Mouse (Mus musculus) forelimb bud, embryonic 11.5 days (tissue): ENCODE measurements at regions not wholly inside any gene's neighbourhood (a gene's known extent, or its start where the extent isn't known, plus 50 kb on each side); places are given as distances from the start of the nearest gene placed in this dataset.

ENCODE experiments used
- DNase-seq: peaks from one replicate; pipeline ENCODE4 v3.0.0-alpha.2; 2012; ENCODE audit warnings: low read depth, low spot score

GRCm38 (mm10) chr6:84385696-84386095 is 208.0 kb downstream of the Cyp26b1 start:
- peak; percentile 34 for DNase-seq

DNA sequence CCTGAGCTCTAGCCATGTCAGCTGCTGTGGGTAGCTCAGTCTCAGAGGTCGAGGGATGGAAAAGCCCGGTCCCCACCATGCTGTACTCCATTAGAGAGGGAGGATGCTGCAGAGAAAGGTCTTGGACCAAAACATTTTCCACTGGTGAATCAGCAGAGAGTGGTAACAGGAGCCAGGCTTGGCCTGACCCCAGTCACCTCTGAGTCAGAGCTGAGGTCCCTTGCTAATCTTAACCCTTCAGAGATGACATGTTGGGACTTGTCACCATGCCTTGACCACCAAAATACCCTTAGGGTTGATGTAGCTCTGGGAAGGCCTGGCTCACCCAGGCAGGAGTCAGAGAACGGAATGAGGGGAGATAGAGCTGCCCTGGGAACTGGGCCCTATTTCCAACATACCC is 210.0 kb downstream of the Cyp26b1 start:
- DNase-seq = no peak

- DNase-seq = no peak
Measured at GRCm38 (mm10) chr6:84383141-84383540, 210.6 kb downstream of the Cyp26b1 start.

- no peak for DNase-seq
Measured at GRCm38 (mm10) chr6:84381571-84381970, 212.1 kb downstream of the Cyp26b1 start.

GRCm38 (mm10) chr6:84376666-84377065 is 217.0 kb downstream of the Cyp26b1 start:
- DNase-seq = no peak

- DNase-seq = peak; percentile 65
Measured at GRCm38 (mm10) chr6:84375498-84375897, 218.2 kb downstream of the Cyp26b1 start.

- no peak for DNase-seq
Measured at GRCm38 (mm10) chr6:84366365-84366764, 227.3 kb downstream of the Cyp26b1 start.

DNA sequence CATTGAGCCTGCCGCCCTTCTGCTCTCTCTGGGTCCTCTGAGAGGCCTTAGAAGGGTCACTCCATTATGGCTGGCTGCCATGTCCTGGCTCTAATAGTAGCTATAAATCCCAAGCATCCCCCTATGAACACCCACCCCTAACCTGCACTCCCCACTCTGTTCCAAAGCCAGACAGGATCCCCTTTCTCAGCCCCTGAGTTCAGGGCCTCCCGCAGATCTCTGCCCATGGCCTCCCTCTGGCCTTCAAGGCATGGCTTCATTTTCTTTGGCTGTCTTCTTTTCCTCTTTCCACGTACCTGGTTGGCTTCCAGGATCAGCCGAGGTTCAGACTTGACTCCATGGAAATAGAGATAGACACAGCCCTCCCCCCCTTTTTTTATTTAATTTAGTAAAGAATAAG is 227.8 kb downstream of the Cyp26b1 start:
- DNase-seq = no peak

DNA sequence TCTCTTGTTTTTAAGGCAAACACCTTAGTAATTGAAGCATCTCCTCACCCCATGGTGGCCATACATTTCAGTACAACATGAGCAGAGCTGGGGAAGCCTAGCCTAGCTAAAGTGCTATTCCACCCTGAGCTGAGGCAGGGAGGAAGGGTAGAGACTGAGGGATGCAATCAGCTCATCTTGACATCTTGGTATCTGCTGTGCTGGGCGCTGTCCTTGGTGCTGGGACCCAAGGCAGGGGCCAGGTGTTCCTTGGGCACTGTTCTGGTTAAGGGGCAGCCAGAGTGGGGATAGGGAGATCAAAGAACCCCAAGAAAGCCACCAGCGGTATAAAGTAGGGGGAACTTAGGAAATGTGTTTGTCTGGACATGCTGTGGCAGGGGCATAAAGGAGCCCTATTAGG is 228.7 kb downstream of the Cyp26b1 start:
- no peak for DNase-seq

- no peak for DNase-seq
Measured at GRCm38 (mm10) chr6:84362331-84362730, 231.4 kb downstream of the Cyp26b1 start.

DNA sequence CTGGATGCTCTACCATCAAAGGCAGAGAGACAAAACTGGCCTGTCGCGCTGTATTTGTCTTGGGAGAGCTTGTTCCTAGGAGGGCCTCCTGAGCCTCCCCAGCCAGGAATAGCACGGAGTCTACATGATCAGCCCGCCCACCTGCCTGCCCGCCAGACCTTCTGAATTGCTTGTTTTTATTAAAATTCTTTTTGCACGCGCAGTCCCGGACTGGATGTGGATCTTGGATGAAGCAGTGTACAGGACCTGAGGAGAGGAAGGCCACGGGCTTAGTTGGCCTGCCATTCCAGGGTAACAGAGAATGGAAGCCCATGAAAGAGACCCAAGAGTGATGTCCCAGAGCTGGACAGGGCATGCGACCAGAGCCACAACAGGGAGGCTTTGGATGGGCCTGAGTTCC is 235.8 kb downstream of the Cyp26b1 start:
- no peak for DNase-seq

DNA sequence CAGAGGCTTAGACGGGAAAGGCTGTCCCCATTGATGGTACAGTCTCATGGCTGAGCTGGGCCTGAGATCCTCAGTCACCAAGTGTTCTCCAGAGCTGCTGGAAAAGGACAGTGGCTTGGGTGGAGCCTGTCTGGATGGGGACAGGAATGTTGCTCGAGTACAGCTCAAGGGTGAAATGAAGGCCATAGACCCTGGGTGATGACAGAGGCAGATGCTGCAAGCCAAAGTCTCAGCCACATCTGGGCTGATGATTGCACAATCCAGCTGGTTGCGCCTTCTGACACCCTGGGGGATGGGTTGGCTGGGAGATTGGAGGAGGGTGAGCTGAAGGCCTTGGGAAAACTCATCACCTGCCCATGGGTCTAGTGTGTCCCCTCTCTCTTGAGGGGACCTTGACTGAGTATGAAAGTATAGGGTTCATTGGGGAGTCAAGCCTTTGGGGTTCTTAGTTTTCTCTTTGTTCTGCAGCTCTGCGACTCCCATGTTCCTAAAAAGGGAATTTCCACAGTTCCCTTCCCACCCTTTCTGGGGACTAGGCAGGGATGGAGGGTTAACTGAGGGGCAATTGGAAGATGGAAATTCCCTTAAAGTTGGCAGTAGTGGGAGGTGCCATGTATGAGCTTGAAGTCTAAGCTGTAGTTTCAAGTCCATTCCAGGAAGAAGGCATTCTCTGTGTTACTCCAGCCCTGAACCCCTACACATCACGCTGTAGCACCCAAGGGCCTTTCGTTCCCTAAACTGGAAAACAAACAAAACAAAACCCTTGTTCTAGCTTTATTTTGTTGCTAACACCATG is 240.1 kb downstream of the Cyp26b1 start:
- DNase-seq = no peak

DNA sequence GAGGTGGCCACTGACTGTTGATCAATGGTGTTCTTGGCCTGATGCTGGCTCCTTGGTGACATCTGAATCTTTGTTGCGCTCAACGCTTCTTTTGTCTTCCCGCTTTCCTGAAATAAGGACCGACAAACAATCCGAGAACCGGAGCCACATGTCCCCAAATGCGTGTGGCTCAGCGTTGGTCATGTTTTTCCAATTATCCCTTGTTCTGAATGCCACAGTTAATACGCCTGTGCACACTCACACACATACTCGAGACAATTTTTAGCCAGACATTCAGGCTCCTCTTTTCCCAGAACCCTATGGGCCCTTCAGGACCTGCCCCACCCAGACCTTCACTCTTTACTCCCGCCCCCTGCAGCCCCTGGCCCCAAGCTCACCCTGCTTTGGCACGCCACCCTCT is 248.8 kb downstream of the Cyp26b1 start:
- peak; percentile 13 for DNase-seq

- DNase-seq = no peak
Measured at GRCm38 (mm10) chr6:84333666-84334179, 260.0 kb downstream of the Cyp26b1 start.

DNA sequence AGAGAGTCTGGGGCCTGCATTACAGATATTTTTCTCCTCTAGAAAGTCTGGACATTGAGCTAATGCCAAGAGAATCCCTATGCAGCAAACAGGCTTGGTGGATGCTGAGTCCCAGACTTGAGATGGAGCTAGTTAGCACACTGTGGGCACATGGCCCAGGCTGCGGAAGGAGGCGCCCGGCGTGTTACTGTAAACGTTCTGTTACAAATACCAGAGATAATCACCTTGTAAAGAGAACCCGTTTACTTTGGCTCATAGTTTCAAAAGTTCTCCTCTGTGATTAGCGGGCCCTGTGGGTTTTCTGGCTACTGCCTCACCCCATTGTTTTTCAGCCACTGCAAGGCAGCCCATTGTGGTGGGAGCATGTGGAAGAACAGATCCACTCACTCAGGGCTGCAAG is 264.6 kb downstream of the Cyp26b1 start:
- DNase-seq = no peak

DNA sequence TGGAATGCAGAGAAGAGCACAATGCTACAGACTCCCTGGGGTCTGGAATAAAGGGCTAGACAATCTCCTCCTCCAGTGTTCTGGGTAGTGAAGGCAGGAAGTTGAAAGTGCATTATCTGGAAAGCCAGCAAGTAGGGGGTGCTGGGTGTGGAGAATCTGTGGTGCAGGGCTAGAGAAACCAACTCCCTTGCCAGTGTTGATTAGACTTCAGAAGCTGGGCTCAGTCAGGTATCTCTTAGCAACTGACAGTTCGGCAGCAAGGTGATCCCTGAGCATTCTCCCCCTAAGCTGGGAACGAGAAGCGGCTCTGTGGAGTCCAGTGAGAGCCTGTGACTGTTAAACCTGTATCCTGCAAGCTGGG is 265.7 kb downstream of the Cyp26b1 start:
- DNase-seq = no peak

DNA sequence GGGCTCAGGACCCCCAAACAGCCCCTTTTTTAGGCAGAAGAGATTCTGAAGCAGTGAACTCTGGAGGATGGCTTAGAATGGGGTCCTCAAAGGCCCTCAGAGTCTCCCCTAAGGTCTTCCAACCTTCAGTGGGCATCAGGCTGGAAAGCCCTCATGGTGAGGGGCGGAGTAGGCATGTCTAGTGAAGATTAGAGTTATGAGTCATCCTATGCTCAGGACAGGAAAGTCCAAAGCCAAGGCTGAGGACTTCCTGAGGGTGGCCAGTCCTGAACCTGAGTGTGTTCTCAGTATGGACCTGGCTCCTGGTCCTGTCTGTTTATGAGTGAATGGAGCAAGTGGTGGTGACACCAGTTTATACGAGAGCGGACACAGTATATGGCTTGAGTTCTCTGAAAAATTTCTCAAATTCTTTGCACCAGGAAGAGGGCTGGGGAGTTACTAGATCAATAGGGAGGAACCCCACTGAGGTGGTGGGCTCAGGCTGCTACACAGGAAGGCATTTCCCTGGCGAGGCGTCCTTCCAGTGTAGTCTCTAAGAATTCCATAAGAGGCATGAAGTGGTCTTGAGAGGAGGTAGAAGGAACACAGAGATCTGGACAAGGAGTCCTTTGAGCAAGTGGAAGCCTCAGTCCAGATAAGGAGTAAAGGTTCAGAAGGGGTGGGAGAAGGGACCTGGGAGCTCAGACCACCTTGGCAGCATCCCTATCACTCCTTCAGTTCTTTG is 266.2 kb downstream of the Cyp26b1 start:
- DNase-seq = no peak

GRCm38 (mm10) chr6:84325384-84326114 is 268.2 kb downstream of the Cyp26b1 start:
- DNase-seq = no peak

DNA sequence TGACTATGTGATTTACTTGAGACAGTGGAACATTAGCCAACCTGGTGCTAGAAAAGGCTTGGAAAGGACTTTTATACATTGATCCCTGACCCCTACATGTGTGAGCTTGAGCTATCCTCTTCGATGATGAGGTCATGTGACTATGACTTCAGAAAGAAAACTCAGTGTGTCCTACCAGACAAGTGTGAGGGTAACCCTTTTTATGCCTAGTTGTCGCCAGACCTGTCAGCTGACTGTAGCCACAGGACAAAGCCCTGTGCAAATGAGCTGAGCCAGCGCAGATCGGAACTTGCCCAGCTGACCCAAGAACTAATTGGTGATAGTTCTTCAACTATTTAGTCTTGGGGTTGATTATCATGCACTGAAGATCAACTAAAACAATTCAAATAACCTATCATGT is 269.5 kb downstream of the Cyp26b1 start:
- no peak for DNase-seq

DNA sequence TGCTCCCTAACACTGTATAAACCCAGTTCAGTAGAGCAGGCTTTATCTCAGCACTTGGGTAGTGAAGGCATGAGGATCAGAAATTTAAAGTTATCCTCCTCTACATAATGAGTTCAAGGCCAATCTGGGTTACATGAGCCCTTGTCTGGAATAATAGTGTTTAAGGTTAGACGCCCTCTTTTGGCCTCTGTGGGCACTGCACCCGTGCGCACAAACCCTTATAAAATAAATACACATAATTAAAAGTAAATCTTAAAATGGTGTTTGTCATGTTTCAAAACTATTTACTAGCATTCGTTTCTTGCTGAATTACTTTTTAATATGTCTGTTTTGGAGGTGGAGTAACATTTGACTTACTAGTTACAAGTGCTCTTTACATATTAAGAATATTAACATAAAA is 271.2 kb downstream of the Cyp26b1 start:
- no peak for DNase-seq

- no peak for DNase-seq
Measured at GRCm38 (mm10) chr6:84320586-84320985, 273.1 kb downstream of the Cyp26b1 start.

DNA sequence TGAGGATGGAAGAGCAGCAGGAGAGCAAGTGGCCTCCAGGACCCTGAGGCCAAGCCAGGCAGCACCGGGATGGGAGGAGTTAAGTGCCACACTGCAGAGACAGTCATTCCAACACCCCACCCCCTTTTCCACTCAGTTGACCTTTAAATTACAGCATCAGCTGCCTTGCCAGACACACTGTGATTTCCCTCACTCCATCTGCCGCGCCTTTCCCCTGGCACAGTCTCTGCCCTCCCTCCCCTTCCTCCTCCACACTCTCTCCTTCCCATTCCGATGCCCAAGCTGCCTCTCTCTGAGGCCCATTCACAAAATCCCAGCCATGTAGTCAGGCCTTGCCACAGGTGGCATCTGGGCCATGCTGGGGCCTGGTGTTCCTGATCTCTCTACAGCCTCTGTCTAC is 274.9 kb downstream of the Cyp26b1 start:
- peak; percentile 26 for DNase-seq
